Mouse (Mus musculus) frontal cortex, postnatal 10 days (tissue): ENCODE data around the gene Sec14l2.
"Not testable (repeated sequence)": the region's sequence is repeated elsewhere in the genome, so short reads cannot be mapped to it uniquely, and the experiment has no call there.

Source experiments
- DNase-seq, 2 experiments: peaks; one replicate each; pipeline ENCODE4 v3.0.0; 2022; ENCODE audit warnings: low spot score in 2 of 2, mixed read lengths in 1 of 2

Gene Sec14l2

GRCm38 (mm10) chr11:4133450-4133849 lies 10.2 kb upstream of the Sec14l2 start:
- DNase-seq: no peak

GRCm38 (mm10) chr11:4128461-4128860 lies 5.2 kb upstream of the Sec14l2 start:
- not testable (repeated sequence) for DNase-seq

GRCm38 (mm10) chr11:4127059-4127458 lies 3.8 kb upstream of the Sec14l2 start:
- no peak for DNase-seq

- DNase-seq: no peak
Observed at GRCm38 (mm10) chr11:4123922-4124321, 707 bp upstream of the Sec14l2 start.

GRCm38 (mm10) chr11:4122226-4122625 lies 989 bp downstream of the Sec14l2 start:
- no peak for DNase-seq

GRCm38 (mm10) chr11:4121691-4122090 lies 1.5 kb downstream of the Sec14l2 start:
- no peak for DNase-seq

- DNase-seq: no peak
Observed at GRCm38 (mm10) chr11:4119635-4120034, 3.6 kb downstream of the Sec14l2 start.

GRCm38 (mm10) chr11:4118081-4118921 lies 4.9 kb downstream of the Sec14l2 start:
- peak; percentile 66 to 67 for DNase-seq

- no peak for DNase-seq
Observed at GRCm38 (mm10) chr11:4117372-4118071, 5.7 kb downstream of the Sec14l2 start.

- no peak for DNase-seq
Observed at GRCm38 (mm10) chr11:4116458-4117141, 6.6 kb downstream of the Sec14l2 start.

- DNase-seq: no peak
Observed at GRCm38 (mm10) chr11:4115407-4115806, 7.8 kb downstream of the Sec14l2 start.

GRCm38 (mm10) chr11:4114541-4114940 lies 8.7 kb downstream of the Sec14l2 start:
- not testable (repeated sequence) for DNase-seq

GRCm38 (mm10) chr11:4113970-4114369 lies 9.2 kb downstream of the Sec14l2 start:
- DNase-seq: no peak

GRCm38 (mm10) chr11:4113496-4113895 lies 9.7 kb downstream of the Sec14l2 start:
- DNase-seq: no peak

- DNase-seq: no peak
Observed at GRCm38 (mm10) chr11:4112861-4113260, 10.4 kb downstream of the Sec14l2 start.

- no peak for DNase-seq
Observed at GRCm38 (mm10) chr11:4112033-4112432, 11.2 kb downstream of the Sec14l2 start.

- no peak for DNase-seq
Observed at GRCm38 (mm10) chr11:4108691-4109090, 14.5 kb downstream of the Sec14l2 start.

- not testable (repeated sequence) for DNase-seq
Observed at GRCm38 (mm10) chr11:4107901-4108300, 15.3 kb downstream of the Sec14l2 start.

- no peak for DNase-seq
Observed at GRCm38 (mm10) chr11:4105444-4105843, 17.8 kb downstream of the Sec14l2 start.

GRCm38 (mm10) chr11:4104989-4105388 lies 18.2 kb downstream of the Sec14l2 start:
- DNase-seq: no peak

GRCm38 (mm10) chr11:4103522-4103921 lies 19.7 kb downstream of the Sec14l2 start:
- DNase-seq: no peak

GRCm38 (mm10) chr11:4101851-4102250 lies 21.4 kb downstream of the Sec14l2 start:
- no peak for DNase-seq
